Mouse (Mus musculus) small intestine, adult 2 months (tissue): ENCODE results near the gene Hoxa5. TPM values are rescaled to one million over a fixed set of nuclear protein-coding genes. Genes with fewer than 3 reads are reported as not detected.

Experiments used
- H3K27ac ChIP-seq: fragments of 200-500 bp; 2 replicates; pipeline ENCODE4 v1.5.1; 2012; ENCODE audit warnings: low read depth, low read length, control low read depth, inconsistent platforms; ENCODE audit not compliant: insufficient read depth
- H3K27me3 ChIP-seq: fragments of 200-500 bp; 2 replicates; pipeline ENCODE4 v1.6.1; 2012; ENCODE audit warnings: mild to moderate bottlenecking, moderate library complexity, low read length, inconsistent platforms; ENCODE audit not compliant: control insufficient read depth, insufficient read depth
- H3K36me3 ChIP-seq: fragments of 200-500 bp; 2 replicates; pipeline ENCODE4 v1.6.1; 2012; ENCODE audit warnings: mild to moderate bottlenecking, low read length, control low read depth, inconsistent platforms; ENCODE audit not compliant: control insufficient read depth, insufficient read depth
- H3K4me1 ChIP-seq: fragments of 200-500 bp; 2 replicates; pipeline ENCODE4 v1.6.1; 2012; ENCODE audit warnings: low read length, inconsistent platforms, mixed read lengths; ENCODE audit not compliant: control insufficient read depth, insufficient read depth, insufficient read length
- H3K4me3 ChIP-seq: fragments of 200-500 bp; 2 replicates; pipeline ENCODE4 v1.5.1; 2012; ENCODE audit warnings: low read depth, mild to moderate bottlenecking, control low read depth, inconsistent platforms, low read length, moderate library complexity
- CTCF ChIP-seq: fragments of 200-500 bp; IDR thresholded peaks from 2 replicates; pipeline ENCODE4 v1.5.1; 2012; ENCODE audit warnings: low read depth, mild to moderate bottlenecking, control low read depth, inconsistent platforms, low read length, moderate library complexity, mixed read lengths; ENCODE audit not compliant: insufficient replicate concordance, insufficient read length; ENCODE audit errors: extremely low read depth
- POLR2A ChIP-seq: fragments of 200-500 bp; IDR thresholded peaks from 2 replicates; pipeline ENCODE4 v1.6.1; 2012; ENCODE audit warnings: low read depth, mild to moderate bottlenecking, control low read depth, inconsistent platforms, low read length, moderate library complexity
- WGBS: fragments of 180-500 bp; shearing (Covaris S2); methylation state at CpG from one replicate; pipeline ENCODE4 v1.1.7; 2018; 5-methylcytosine and 5-hydroxymethylcytosine counted together
- polyA plus RNA-seq: library from polyadenylated mRNA; depleted of rRNA; stranded (reverse); fragments of >200 nt; gene quantifications from 2 replicates; pipeline ENCODE4 v1.2.3, GENCODE M21; 2012

Gene Hoxa5
- polyA plus RNA-seq, 1 experiment, result 4.7 TPM

- Histone ChIP-seq H3K27ac (no peak overlapping the region), H3K36me3 (no peaks in the 10 kb centered on the region), H3K27me3 (peaks cover 92% of the 10 kb centered on the region), H3K4me1 (peaks cover 2% of the 10 kb centered on the region; the same call in 1 of the 2 replicates), H3K4me3 (no peak overlapping the region)
- 2% methylated on average over 16 of the region's 16 CpGs for WGBS
- no peak for TF ChIP-seq POLR2A
- TF ChIP-seq CTCF, result no peak
Measured at GRCm38 (mm10) chr6:52249415-52249738, 45.0 kb upstream of the Hoxa5 start.

- TF ChIP-seq POLR2A, result no peak
- TF ChIP-seq CTCF, result no peak
- H3K4me3 ChIP-seq, result no peak overlapping the region
- peaks cover 2% of the 10 kb centered on the region; the same call in 1 of the 2 replicates for H3K4me1 ChIP-seq
- H3K27ac ChIP-seq, result no peak overlapping the region
- H3K27me3 ChIP-seq, result peaks cover 92% of the 10 kb centered on the region
- H3K36me3 ChIP-seq, result no peaks in the 10 kb centered on the region
- WGBS, result 4% methylated on average over 27 of the region's 27 CpGs
Measured at GRCm38 (mm10) chr6:52248638-52249414, 44.4 kb upstream of the Hoxa5 start.

- Histone ChIP-seq H3K27ac (no peak overlapping the region), H3K4me1 (no peaks in the 10 kb centered on the region; the same call in 1 of the 2 replicates), H3K27me3 (peaks cover 92% of the 10 kb centered on the region), H3K36me3 (no peaks in the 10 kb centered on the region), H3K4me3 (no peak overlapping the region)
- 5% methylated on average over 23 of the region's 23 CpGs for WGBS
- TF ChIP-seq CTCF (no peak), POLR2A (no peak)
Measured at GRCm38 (mm10) chr6:52247766-52248637, 43.6 kb upstream of the Hoxa5 start.

GRCm38 (mm10) chr6:52246916-52247315, 42.5 kb upstream of the Hoxa5 start:
- H3K36me3 ChIP-seq, result no peaks in the 10 kb centered on the region
- H3K27me3 ChIP-seq, result peaks cover 90% of the 10 kb centered on the region
- no peaks in the 10 kb centered on the region; the same call in 1 of the 2 replicates for H3K4me1 ChIP-seq
- no peak overlapping the region for H3K27ac ChIP-seq
- 4% methylated on average over 3 of the region's 3 CpGs for WGBS
- H3K4me3 ChIP-seq, result no peak overlapping the region
- TF ChIP-seq POLR2A (no peak), CTCF (no peak)

GRCm38 (mm10) chr6:52246403-52246803, 42.0 kb upstream of the Hoxa5 start:
- Histone ChIP-seq H3K4me3 (no peak overlapping the region), H3K4me1 (no peaks in the 10 kb centered on the region; the same call in 1 of the 2 replicates), H3K27ac (no peak overlapping the region), H3K36me3 (no peaks in the 10 kb centered on the region), H3K27me3 (peaks cover 90% of the 10 kb centered on the region)
- 3% methylated on average over 26 of the region's 26 CpGs for WGBS
- TF ChIP-seq POLR2A, result no peak
- no peak for TF ChIP-seq CTCF

GRCm38 (mm10) chr6:52245757-52246142, 41.4 kb upstream of the Hoxa5 start, which contains the start of gene Hoxa11:
TSS of gene Hoxa11 (minus strand) at chr6:52245810.
- no peak within 1 kb of the TSS for H3K4me3 ChIP-seq
- TF ChIP-seq CTCF (no peak), POLR2A (no peak)
- H3K4me1 ChIP-seq, result no peaks in the 10 kb centered on the region; the same call in 1 of the 2 replicates
- no peak within 1 kb of the TSS for H3K27ac ChIP-seq
- H3K36me3 ChIP-seq, result no peaks in the 10 kb centered on the region
- H3K27me3 ChIP-seq, result peaks cover 93% of the 10 kb centered on the region
- 4% methylated on average over 20 of the region's 20 CpGs for WGBS
